Mouse (Mus musculus): Measurements from ENCODE around the gene Mllt3.

- TF ChIP-seq GATA1 (IDR thresholded peaks at IDR 0.05; ENCODE audit: borderline replicate concordance, low read length) (no peak), FLI1 (IDR thresholded peaks at IDR 0.05; ENCODE audit: low read length) (no peak)
Measured at GRCm38 (mm10) chr4:87837471-87838361, 195.4 kb downstream of the Mllt3 start.

All from megakaryocyte, embryonic 14.5 days (primary cell).